Mouse (Mus musculus): ENCODE measurements around the gene Tmsb15a.

DNA sequence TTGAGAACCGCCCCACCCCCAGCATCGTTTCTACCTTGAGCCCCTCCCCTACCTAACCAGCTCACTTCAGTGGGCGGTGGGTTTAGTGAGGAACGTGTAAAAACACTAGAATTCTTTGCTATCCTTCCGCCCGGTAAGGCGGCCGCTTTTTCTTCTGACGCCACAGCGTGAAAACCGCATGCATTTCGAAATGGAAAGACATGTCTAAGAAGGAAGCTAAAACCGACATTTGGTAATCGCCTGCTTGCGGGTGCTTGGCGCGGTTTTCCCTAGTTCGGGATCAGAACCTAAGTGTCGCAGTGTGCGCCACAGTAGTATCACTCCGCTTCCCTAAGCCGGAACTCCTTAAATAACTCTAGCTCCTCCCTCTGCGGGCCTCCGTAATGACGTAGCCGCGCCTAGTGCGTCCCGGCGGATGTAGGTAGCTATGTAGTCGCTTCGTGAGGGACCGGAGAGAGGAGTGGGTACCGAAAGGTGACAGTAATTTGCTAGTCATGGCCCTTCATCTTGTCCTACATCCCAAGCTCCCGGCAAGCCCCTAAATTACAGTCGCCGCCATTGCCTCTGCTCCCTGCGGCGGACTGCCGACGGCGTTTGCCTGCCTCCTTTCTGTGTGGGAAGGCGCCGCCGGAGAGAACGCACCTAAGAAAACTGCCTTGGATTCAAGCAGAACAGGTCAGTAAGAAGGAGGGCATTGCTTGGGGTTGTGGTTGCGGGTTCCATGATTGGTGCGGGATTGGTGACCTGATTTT is 17.4 kb upstream of the Tmsb15a start, which contains the start of the genes Armcx5 and Gprasp1:
- TF ChIP-seq GATA1 (IDR thresholded peaks at IDR 0.05; ENCODE audit: low read length): no peak
- no peak for TF ChIP-seq TAL1 (IDR thresholded peaks at IDR 0.05; ENCODE audit: low read length)

All from erythroblast, embryonic 14.5 days (primary cell).